Comparison of ENCODE assay signal across 24 mouse cellular contexts in genomic region chr14:124411890-124412289, GRCm38 (mm10).
A peak's percentile ranks its signal among the peaks of the same experiment; 100 is the strongest.
DNase-seq lines count a peak whose midpoint lies in the region; ATAC-seq and TF ChIP-seq lines count a peak whose summit lies in the region.
"Had no signal": no experiment of that assay in that cellular context is flagged by ENCODE, and none has a peak within 500 bp of the region (broad histone marks: within the 10 kb centered on the region; RNA-seq: fewer than 3 reads in every experiment).

No protein-coding gene starts in this region.

- ATAC-seq in limb, embryonic 11.5 days (ENCODE audit: insufficient number of reproducible peaks, low FRiP score, low TSS enrichment, low read depth) = peak; percentile 21; the same call in 1 of the 2 replicates
- 0 out of 2 replicates have a peak, but pooled peaks have one; percentile 49 for ATAC-seq in midbrain, embryonic 12.5 days (ENCODE audit: low FRiP score, low read depth)
- ATAC-seq in neural tube, embryonic 11.5 days (ENCODE audit: insufficient read depth, low FRiP score, low TSS enrichment) = peak; percentile 36; the same call in 1 of the 2 replicates
- ATAC-seq: activated CD4-positive, CD25-positive, alpha-beta regulatory T cell, adult 4 months; CD4-positive, CD25-positive, alpha-beta regulatory T cell, adult 4 months; forebrain, embryonic 13.5 days; forebrain, embryonic 15.5 days; Patski had no signal

- H3K36me3 ChIP-seq in limb, embryonic 11.5 days (ENCODE audit: control insufficient read depth, insufficient read depth, low read length) = no peaks in the 10 kb centered on the region
- H3K36me3 ChIP-seq in limb, embryonic 10.5 days = no peaks in the 10 kb centered on the region
- H3K36me3 ChIP-seq in midbrain, embryonic 12.5 days = no peaks in the 10 kb centered on the region
- H3K36me3 ChIP-seq in midbrain, embryonic 10.5 days = no peaks in the 10 kb centered on the region
- no peaks in the 10 kb centered on the region for H3K36me3 ChIP-seq in neural tube, embryonic 11.5 days (ENCODE audit: control insufficient read depth, insufficient read depth, low read length)
- H3K36me3 ChIP-seq: embryonic facial prominence, embryonic 10.5 days; embryonic facial prominence, embryonic 12.5 days; forebrain, embryonic 15.5 days; G1E had no signal

- no peak for TF ChIP-seq POLR2A in cerebellum, adult 2 months (IDR thresholded peaks at IDR 0.05; ENCODE audit: borderline replicate concordance, insufficient read depth, low read length)

- no peak overlapping the region for H3K4me2 ChIP-seq in limb, embryonic 11.5 days (ENCODE audit: low read depth, severe bottlenecking)
- H3K4me2 ChIP-seq in midbrain, embryonic 12.5 days (replicated peaks) = no peak overlapping the region
- no peak overlapping the region for H3K4me2 ChIP-seq in neural tube, embryonic 11.5 days (ENCODE audit: low read depth)
- H3K4me2 ChIP-seq: embryonic facial prominence, embryonic 12.5 days; forebrain, embryonic 13.5 days; forebrain, embryonic 15.5 days had no signal

- H3K4me1 ChIP-seq in cerebellum, adult 2 months (ENCODE audit: control insufficient read depth, insufficient read depth, low read length) = peaks cover 9% of the 10 kb centered on the region; the same call in 1 of the 2 replicates
- H3K4me1 ChIP-seq in limb, embryonic 11.5 days (ENCODE audit: control insufficient read depth, insufficient read depth, low read length) = no peaks in the 10 kb centered on the region
- H3K4me1 ChIP-seq in limb, embryonic 10.5 days = no peaks in the 10 kb centered on the region
- H3K4me1 ChIP-seq in midbrain, embryonic 12.5 days = no peaks in the 10 kb centered on the region
- H3K4me1 ChIP-seq in midbrain, embryonic 10.5 days = no peaks in the 10 kb centered on the region
- no peaks in the 10 kb centered on the region for H3K4me1 ChIP-seq in neural tube, embryonic 11.5 days (ENCODE audit: control insufficient read depth, insufficient read depth, low read length)
- H3K4me1 ChIP-seq: embryonic facial prominence, embryonic 10.5 days; embryonic facial prominence, embryonic 12.5 days; forebrain, embryonic 13.5 days; forebrain, embryonic 15.5 days had no signal

- H3K27me3 ChIP-seq in cerebellum, adult 2 months (ENCODE audit: control insufficient read depth, insufficient read depth, low read length) = no peaks in the 10 kb centered on the region
- no peaks in the 10 kb centered on the region for H3K27me3 ChIP-seq in limb, embryonic 11.5 days (ENCODE audit: control insufficient read depth, insufficient read depth, low read length)
- H3K27me3 ChIP-seq in limb, embryonic 10.5 days (ENCODE audit: low read depth, poor library complexity, severe bottlenecking) = no peaks in the 10 kb centered on the region
- H3K27me3 ChIP-seq in midbrain, embryonic 12.5 days = no peaks in the 10 kb centered on the region
- H3K27me3 ChIP-seq in midbrain, embryonic 10.5 days (ENCODE audit: low read depth, poor library complexity, severe bottlenecking) = no peaks in the 10 kb centered on the region
- no peaks in the 10 kb centered on the region for H3K27me3 ChIP-seq in neural tube, embryonic 11.5 days (ENCODE audit: control insufficient read depth, insufficient read depth, low read length)
- H3K27me3 ChIP-seq: CH12.LX; embryonic facial prominence, embryonic 12.5 days; forebrain, embryonic 13.5 days; forebrain, embryonic 15.5 days; Patski had no signal

- no peaks in the 10 kb centered on the region for H3K9me3 ChIP-seq in limb, embryonic 11.5 days (ENCODE audit: control insufficient read depth, low read length)
- no peaks in the 10 kb centered on the region for H3K9me3 ChIP-seq in limb, embryonic 10.5 days (replicated peaks)
- no peaks in the 10 kb centered on the region for H3K9me3 ChIP-seq in midbrain, embryonic 12.5 days
- H3K9me3 ChIP-seq in midbrain, embryonic 10.5 days (replicated peaks) = no peaks in the 10 kb centered on the region
- H3K9me3 ChIP-seq in neural tube, embryonic 11.5 days (ENCODE audit: control insufficient read depth, low read length) = no peaks in the 10 kb centered on the region
- H3K9me3 ChIP-seq: embryonic facial prominence, embryonic 10.5 days; embryonic facial prominence, embryonic 12.5 days; forebrain, embryonic 13.5 days; forebrain, embryonic 15.5 days; G1E had no signal

- peak in 1 of 2 experiments; percentile 18 for DNase-seq in cerebellum, adult 2 months
- no peak for DNase-seq in cerebellum, adult 11 months
- DNase-seq in limb, embryonic 11.5 days (ENCODE audit: low spot score) = no peak
- no peak for DNase-seq in limb, embryonic 10.5 days (ENCODE audit: low spot score)
- DNase-seq in midbrain, embryonic 10.5 days (ENCODE audit: low spot score) = no peak
- no peak for DNase-seq in neural tube, embryonic 11.5 days (ENCODE audit: low spot score)
- no peak for DNase-seq in neural tube, embryonic 10.5 days (ENCODE audit: extremely low spot score, low spot score)
- DNase-seq: adrenal gland, adult 8-10 months; adrenal gland, postnatal 14 days; adrenal gland, postnatal 36 days; B cell, adult 2 months; cerebellum, adult 18-20 months; cerebellum, adult 9-10 months; cerebellum, postnatal 10 days had no signal

- 83% methylated on average over 2 of the region's 2 CpGs for WGBS in cerebellum, adult 2 months
- 84% methylated on average over 2 of the region's 2 CpGs for WGBS in limb, embryonic 11.5 days
- WGBS in limb, embryonic 10.5 days = 70% methylated on average over 2 of the region's 2 CpGs
- 79% methylated on average over 2 of the region's 2 CpGs for WGBS in midbrain, embryonic 12.5 days
- WGBS in midbrain, embryonic 10.5 days = 86% methylated on average over 2 of the region's 2 CpGs
- 85% methylated on average over 2 of the region's 2 CpGs for WGBS in neural tube, embryonic 11.5 days

- H3K4me3 ChIP-seq in cerebellum, adult 2 months (replicated peaks; ENCODE audit: insufficient read depth, low read depth, low read length) = no peak overlapping the region
- H3K4me3 ChIP-seq in limb, embryonic 11.5 days (ENCODE audit: low read depth, low read length) = no peak overlapping the region
- H3K4me3 ChIP-seq in limb, embryonic 10.5 days = no peak overlapping the region
- H3K4me3 ChIP-seq in midbrain, embryonic 12.5 days = no peak overlapping the region
- H3K4me3 ChIP-seq in midbrain, embryonic 10.5 days = no peak overlapping the region
- H3K4me3 ChIP-seq in neural tube, embryonic 11.5 days (ENCODE audit: low read depth, low read length) = no peak overlapping the region
- H3K4me3 ChIP-seq: embryonic facial prominence, embryonic 10.5 days; embryonic facial prominence, embryonic 12.5 days; forebrain, embryonic 13.5 days; forebrain, embryonic 15.5 days had no signal

- no peak overlapping the region for H3K9ac ChIP-seq in limb, embryonic 11.5 days (ENCODE audit: low read length)
- no peak overlapping the region for H3K9ac ChIP-seq in midbrain, embryonic 12.5 days (replicated peaks)
- no peak overlapping the region for H3K9ac ChIP-seq in neural tube, embryonic 11.5 days (ENCODE audit: low read length)
- H3K9ac ChIP-seq: embryonic facial prominence, embryonic 12.5 days; forebrain, embryonic 13.5 days; forebrain, embryonic 15.5 days had no signal

- H3K27ac ChIP-seq in cerebellum, adult 2 months (ENCODE audit: insufficient read depth, low read length) = peak overlapping the region; percentile 39; the same call in 1 of the 2 replicates
- no peak overlapping the region for H3K27ac ChIP-seq in limb, embryonic 11.5 days (replicated peaks; ENCODE audit: low read depth, low read length)
- H3K27ac ChIP-seq in limb, embryonic 10.5 days = no peak overlapping the region
- H3K27ac ChIP-seq in midbrain, embryonic 12.5 days (replicated peaks) = no peak overlapping the region
- H3K27ac ChIP-seq in midbrain, embryonic 10.5 days (replicated peaks) = no peak overlapping the region
- no peak overlapping the region for H3K27ac ChIP-seq in neural tube, embryonic 11.5 days (ENCODE audit: low read depth, low read length)
- H3K27ac ChIP-seq: embryonic facial prominence, embryonic 10.5 days; embryonic facial prominence, embryonic 12.5 days; forebrain, embryonic 13.5 days; forebrain, embryonic 15.5 days had no signal

- no peak for TF ChIP-seq CTCF in cerebellum, adult 2 months (IDR thresholded peaks at IDR 0.05; ENCODE audit: borderline replicate concordance, insufficient read depth, low read depth, low read length)
